Mouse (Mus musculus): ENCODE results near the gene Lrrc23.
"Not testable (repeated sequence)": the region's sequence is repeated elsewhere in the genome, so short reads cannot be mapped to it uniquely, and the experiment has no call there.

The Lrrc23 gene

GRCm38 (mm10) chr6:124807986-124808357, 28.4 kb upstream of the Lrrc23 start:
- no peak for DNase-seq (ENCODE audit: low spot score in 2 of 2)

GRCm38 (mm10) chr6:124807366-124807765, 27.8 kb upstream of the Lrrc23 start:
- DNase-seq (ENCODE audit: low spot score in 2 of 2) = no peak

DNA sequence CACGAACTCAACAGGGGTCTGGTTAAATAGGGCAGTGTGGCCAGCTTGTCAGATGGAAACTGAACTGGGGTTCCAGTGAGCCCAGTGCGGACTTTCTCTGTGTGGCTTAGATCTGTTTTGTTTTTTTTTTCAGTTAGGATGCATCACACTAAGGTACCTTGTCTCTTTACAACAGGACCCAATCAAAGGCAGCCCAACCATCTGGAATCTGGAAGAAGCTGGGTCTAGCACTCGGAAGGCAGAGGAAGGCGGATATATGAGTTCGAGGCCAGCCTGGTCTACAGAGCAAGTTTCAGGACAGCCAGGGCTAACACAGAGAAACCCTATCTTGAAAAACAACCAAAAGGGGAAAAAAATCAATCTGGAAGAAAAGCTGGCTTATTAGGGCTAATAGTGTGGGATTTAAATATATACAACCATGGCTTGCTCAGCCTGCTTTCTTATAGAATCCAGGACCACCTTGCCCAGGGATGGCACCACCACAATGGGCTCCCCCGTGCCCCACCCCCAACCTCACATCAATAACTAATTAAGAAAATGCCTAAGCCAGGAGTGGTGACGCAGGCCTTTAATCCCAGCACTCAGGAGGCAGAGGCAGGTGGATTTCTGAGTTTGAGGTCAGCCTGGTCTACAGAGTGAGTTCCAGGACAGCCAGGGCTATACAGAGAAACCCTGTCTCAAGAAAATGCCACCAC, 27.1 kb upstream of the Lrrc23 start:
- DNase-seq (ENCODE audit: low spot score in 2 of 2) = no peak

- DNase-seq (ENCODE audit: low spot score in 2 of 2) = peak; percentile 83 to 92
These were observed 26.1 kb upstream of the Lrrc23 start for GRCm38 (mm10) chr6:124805341-124806321.

DNA sequence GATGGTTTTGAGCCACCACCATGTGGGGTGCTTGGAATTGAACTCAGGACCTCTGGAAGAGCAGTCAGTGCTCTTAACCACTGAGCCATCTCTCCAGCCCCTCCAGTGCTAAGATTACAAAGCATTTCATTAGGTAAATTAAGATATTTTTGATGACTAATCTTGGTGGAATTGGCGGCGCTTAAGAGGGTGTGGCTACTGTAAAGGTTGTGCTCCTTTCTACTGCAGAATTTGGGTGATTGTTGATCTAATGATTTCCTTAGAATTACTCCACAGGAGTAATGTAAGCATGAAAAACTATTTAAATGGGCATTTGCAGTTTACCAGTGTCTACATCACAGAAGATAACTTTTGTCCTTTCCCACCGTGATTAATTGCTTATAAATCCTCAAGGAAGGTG, 24.8 kb upstream of the Lrrc23 start:
- DNase-seq (ENCODE audit: low spot score in 2 of 2) = no peak

- not testable (repeated sequence) for DNase-seq (ENCODE audit: low spot score in 2 of 2)
These were observed 24.2 kb upstream of the Lrrc23 start for GRCm38 (mm10) chr6:124803691-124804090.

GRCm38 (mm10) chr6:124803061-124803460, 23.5 kb upstream of the Lrrc23 start:
- DNase-seq (ENCODE audit: low spot score in 2 of 2) = no peak

- DNase-seq (ENCODE audit: low spot score in 2 of 2) = not testable (repeated sequence)
These were observed 22.9 kb upstream of the Lrrc23 start for GRCm38 (mm10) chr6:124802400-124802799.

- DNase-seq (ENCODE audit: low spot score in 2 of 2) = no peak
These were observed 16.7 kb upstream of the Lrrc23 start for GRCm38 (mm10) chr6:124796200-124796599.

- no peak for DNase-seq (ENCODE audit: low spot score in 2 of 2)
These were observed 16.3 kb upstream of the Lrrc23 start for GRCm38 (mm10) chr6:124795781-124796180.

DNA sequence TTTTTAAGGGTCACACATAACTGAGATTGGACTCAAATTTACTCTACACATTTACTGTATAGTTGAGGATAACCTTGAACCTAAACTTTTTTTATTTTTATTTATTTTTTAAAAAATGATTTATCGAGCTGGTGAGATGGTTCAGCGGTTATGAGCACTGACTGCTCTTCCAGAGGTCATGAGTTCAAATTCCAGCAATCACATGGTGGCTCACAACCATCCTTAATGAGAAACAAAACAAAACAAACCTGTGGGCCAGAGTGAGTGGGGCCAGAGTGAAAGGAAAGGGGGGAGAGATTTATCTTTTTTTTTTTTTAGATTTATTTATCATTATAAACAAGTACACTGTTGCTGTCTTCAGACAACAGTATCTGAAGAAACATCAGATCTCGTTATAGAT, 12.4 kb upstream of the Lrrc23 start:
- DNase-seq (ENCODE audit: low spot score in 2 of 2) = no peak

GRCm38 (mm10) chr6:124790121-124790520, 10.6 kb upstream of the Lrrc23 start:
- DNase-seq (ENCODE audit: low spot score in 2 of 2) = no peak

- DNase-seq (ENCODE audit: low spot score in 2 of 2) = no peak
These were observed 10.0 kb upstream of the Lrrc23 start for GRCm38 (mm10) chr6:124789519-124789918.

- DNase-seq (ENCODE audit: low spot score in 2 of 2) = no peak
These were observed 8.2 kb upstream of the Lrrc23 start for GRCm38 (mm10) chr6:124787722-124788121.

GRCm38 (mm10) chr6:124786756-124787420, 7.4 kb upstream of the Lrrc23 start:
- no peak for DNase-seq (ENCODE audit: low spot score in 2 of 2)

- no peak for DNase-seq (ENCODE audit: low spot score in 2 of 2)
These were observed 2.9 kb upstream of the Lrrc23 start for GRCm38 (mm10) chr6:124782436-124782835.

GRCm38 (mm10) chr6:124780917-124781316, 1.4 kb upstream of the Lrrc23 start:
- DNase-seq (ENCODE audit: low spot score in 2 of 2) = no peak

GRCm38 (mm10) chr6:124779984-124780416, 473 bp upstream of the Lrrc23 start:
- DNase-seq (ENCODE audit: low spot score in 2 of 2) = no peak

GRCm38 (mm10) chr6:124770511-124770910, 9.0 kb downstream of the Lrrc23 start:
- DNase-seq (ENCODE audit: low spot score in 2 of 2) = no peak

GRCm38 (mm10) chr6:124770013-124770412, 9.5 kb downstream of the Lrrc23 start:
- DNase-seq (ENCODE audit: low spot score in 2 of 2) = no peak

GRCm38 (mm10) chr6:124769101-124769765, 10.3 kb downstream of the Lrrc23 start, which contains the start of gene Eno2:
TSS of gene Eno2 (minus strand) at chr6:124769673.
- DNase-seq (ENCODE audit: low spot score in 2 of 2) = peak; percentile 42 to 67

GRCm38 (mm10) chr6:124768704-124769044, 10.9 kb downstream of the Lrrc23 start:
- no peak for DNase-seq (ENCODE audit: low spot score in 2 of 2)

Data from cerebellum, postnatal 4 days (tissue).